Mouse (Mus musculus) liver, postnatal 0 days (tissue): Measurements from ENCODE around the gene Enox2.

Experiments used
- CTCF ChIP-seq: sonication (generic); IDR thresholded peaks from 2 replicates; pipeline ENCODE4 v1.5.1; 2016; ENCODE audit warnings: antibody characterized with exemption, low read depth
- EP300 ChIP-seq: IDR thresholded peaks from 2 replicates; pipeline ENCODE4 v1.6.1; 2016; ENCODE audit warnings: antibody characterized with exemption, low read depth, mild to moderate bottlenecking

DNA sequence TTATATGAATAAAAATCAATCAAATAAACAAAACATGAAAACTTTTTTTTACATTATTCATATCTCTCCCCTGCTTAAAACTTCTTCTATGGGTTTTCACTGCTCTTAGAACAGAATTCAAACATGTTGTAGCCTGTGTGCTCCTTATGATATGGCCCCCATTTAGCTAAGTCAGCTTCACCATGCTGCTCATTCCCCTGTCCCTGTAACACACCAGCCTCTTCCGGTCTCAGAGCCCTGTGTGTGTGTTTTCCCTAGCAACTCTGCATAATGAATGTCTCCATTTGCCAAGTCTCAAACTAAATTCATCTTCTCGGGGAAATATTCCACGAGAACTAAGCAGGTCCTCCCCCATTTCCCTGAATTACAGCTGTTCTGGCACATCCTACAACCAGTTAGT lies 71.6 kb downstream of the Enox2 start:
- no peak for TF ChIP-seq CTCF
- no peak for TF ChIP-seq EP300
